Mouse (Mus musculus) adrenal gland, postnatal 0 days (tissue): ENCODE data around the gene Spint4. TPM values are rescaled to one million over a fixed set of nuclear protein-coding genes. Genes with fewer than 3 reads are reported as not detected.

Source experiments
- polyA plus RNA-seq: library from polyadenylated mRNA; unstranded; fragments of >200 nt; fragmentation: Nextera tagmentation; extraction: Ambion mirVana; gene quantifications from 2 replicates; pipeline ENCODE4 v1.2.1, GENCODE M21; 2015

Gene Spint4
- polyA plus RNA-seq: not detected in 2 replicates

GRCm38 (mm10) chr2:164698201-164698600, at the start of gene Spint4:
Spint4 (plus strand) TSS chr2:164698501.

GRCm38 (mm10) chr2:164655858-164656257, 42.4 kb upstream of the Spint4 start, which contains the start of gene Wfdc10:
Wfdc10 (plus strand) TSS chr2:164656046.

DNA sequence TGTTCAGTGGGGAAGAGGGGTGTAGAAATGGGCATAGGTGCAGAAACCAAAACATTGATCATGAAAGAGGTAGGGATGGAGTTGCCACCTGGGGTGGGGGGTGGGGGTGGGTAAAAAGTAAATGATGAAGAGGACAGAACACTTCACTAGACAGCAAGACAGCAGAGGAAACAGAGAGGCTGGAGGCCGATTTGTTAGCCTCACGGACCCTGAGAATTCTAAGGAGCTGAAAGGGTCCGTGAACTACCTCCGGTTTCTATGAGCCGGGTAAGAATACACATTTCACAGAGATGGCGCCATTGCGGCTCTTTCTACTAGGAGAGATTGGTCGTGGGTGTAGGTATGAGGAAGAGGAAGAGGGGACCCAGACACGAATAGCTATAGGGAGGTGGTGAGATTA, 41.8 kb upstream of the Spint4 start, which contains the start of gene Wfdc9:
Gene Wfdc9 (minus strand): TSS at position 101 of the 400 bp plus-strand sequence.

GRCm38 (mm10) chr2:164673987-164674386, 24.3 kb upstream of the Spint4 start, which contains the start of gene Wfdc11:
Wfdc11 (minus strand) TSS chr2:164674087.

GRCm38 (mm10) chr2:164684807-164685206, 13.5 kb upstream of the Spint4 start, which contains the start of gene Wfdc13:
Wfdc13 (plus strand) TSS chr2:164685107.

DNA sequence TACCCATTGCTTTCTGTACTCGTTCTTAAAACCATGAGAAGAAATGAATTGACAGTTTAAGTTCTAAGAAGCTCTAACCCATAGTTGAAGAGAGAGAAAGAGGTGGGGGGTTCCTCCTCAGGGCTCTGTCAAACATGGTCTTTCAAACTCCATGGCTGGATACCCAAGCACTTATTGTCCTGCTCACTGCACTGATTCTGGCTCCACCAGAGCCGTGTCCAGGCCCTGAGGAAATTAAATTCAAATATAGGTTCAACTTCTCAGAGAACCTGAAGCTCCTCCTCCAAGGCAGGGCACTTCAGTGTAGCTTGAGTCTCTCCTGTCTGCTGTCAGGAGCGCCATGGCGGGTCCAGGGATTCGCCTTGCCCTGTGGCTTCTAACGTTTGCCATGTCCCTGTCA, 16.7 kb downstream of the Spint4 start, which contains the start of gene Spint5:
Gene Spint5 (plus strand): TSS at position 301 of the 400 bp plus-strand sequence.

DNA sequence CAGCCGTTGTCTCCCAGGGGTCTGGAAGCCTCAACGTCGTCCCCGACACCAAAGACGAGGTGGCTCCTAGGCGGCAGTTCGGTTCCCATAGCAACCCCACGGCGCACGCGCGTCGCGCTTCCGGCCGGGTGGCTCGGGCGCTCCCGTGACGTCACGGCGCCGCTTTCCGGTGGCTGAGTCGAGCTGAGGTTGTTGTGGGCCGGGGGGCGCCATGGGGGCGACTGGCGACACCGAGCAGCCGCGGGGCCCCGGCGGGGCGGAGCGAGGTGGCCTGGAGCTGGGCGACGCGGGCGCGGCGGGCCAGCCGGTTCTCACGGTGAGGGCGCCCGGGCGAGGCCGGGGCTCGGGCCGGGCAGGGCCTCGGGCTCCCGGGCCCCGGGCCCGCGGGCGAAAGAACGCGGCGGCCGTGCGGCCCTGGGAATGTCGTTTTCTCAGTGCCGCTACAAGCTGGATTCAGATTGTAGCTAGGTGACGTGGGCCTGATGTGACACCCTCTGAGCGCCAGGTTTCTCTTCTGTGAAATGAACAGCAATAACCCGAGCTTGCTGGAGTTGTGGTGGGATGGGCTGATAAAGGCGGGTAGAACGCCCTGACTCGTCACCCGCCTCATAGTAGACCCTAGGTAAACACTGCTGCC, 47.7 kb downstream of the Spint4 start, which contains the start of the genes Wfdc3 and Dnttip1:
Gene Wfdc3 (minus strand): TSS at position 89 of the 637 bp plus-strand sequence.
Gene Dnttip1 (plus strand): TSS at position 141 of the 637 bp plus-strand sequence.

Other genes with a start within 250 kb of the Spint4 start
- 49.8 and 57.1 TPM in 2 replicates for gene Sys1, start 241.5 kb upstream of the Spint4 start, polyA plus RNA-seq
- 16.1 and 24.0 TPM in 2 replicates for gene Gm20458, start 237.5 kb upstream of the Spint4 start, polyA plus RNA-seq
- gene Trp53tg5, start 224.8 kb upstream of the Spint4 start, polyA plus RNA-seq: not detected in 2 replicates
- 7.4 and 25.1 TPM in 2 replicates for gene Dbndd2, start 212.4 kb upstream of the Spint4 start, polyA plus RNA-seq
- gene Pigt, start 201.0 kb upstream of the Spint4 start, polyA plus RNA-seq: 60.4 and 73.4 TPM in 2 replicates
- gene Wfdc2, start 136.1 kb upstream of the Spint4 start, polyA plus RNA-seq: 3.7 and 24.5 TPM in 2 replicates
- not detected in 2 replicates for gene Spint3, start 125.0 kb upstream of the Spint4 start, polyA plus RNA-seq
- gene Wfdc6a, start 113.1 kb upstream of the Spint4 start, polyA plus RNA-seq: 2.2 TPM in 2 replicates
- gene Eppin, start 104.9 kb upstream of the Spint4 start, polyA plus RNA-seq: 0.18 TPM in 1 of 2 replicates, not detected in the other
- gene Wfdc6b, start 85.0 kb upstream of the Spint4 start, polyA plus RNA-seq: not detected in 2 replicates
- gene Wfdc8, start 84.9 kb upstream of the Spint4 start, polyA plus RNA-seq: 0.26 TPM in 1 of 2 replicates, not detected in the other
- not detected in 2 replicates for gene Wfdc16, start 59.7 kb upstream of the Spint4 start, polyA plus RNA-seq
- gene Wfdc10, start 42.5 kb upstream of the Spint4 start, polyA plus RNA-seq: 0.33 TPM in 1 of 2 replicates, not detected in the other
- gene Wfdc9, start 41.9 kb upstream of the Spint4 start, polyA plus RNA-seq: not detected in 2 replicates
- gene Wfdc11, start 24.4 kb upstream of the Spint4 start, polyA plus RNA-seq: not detected in 2 replicates
- gene Wfdc13, start 13.4 kb upstream of the Spint4 start, polyA plus RNA-seq: 0.21 and 0.61 TPM in 2 replicates
- not detected in 2 replicates for gene Spint5, start 16.8 kb downstream of the Spint4 start, polyA plus RNA-seq
- gene Wfdc3, start 47.4 kb downstream of the Spint4 start, polyA plus RNA-seq: 0.30 and 0.70 TPM in 2 replicates
- 52.3 and 62.8 TPM in 2 replicates for gene Dnttip1, start 47.5 kb downstream of the Spint4 start, polyA plus RNA-seq
- 79.0 and 81.0 TPM in 2 replicates for gene Ube2c, start 71.4 kb downstream of the Spint4 start, polyA plus RNA-seq
- gene Tnnc2, start 81.5 kb downstream of the Spint4 start, polyA plus RNA-seq: 19.4 and 89.9 TPM in 2 replicates
- 34.8 and 51.2 TPM in 2 replicates for gene Snx21, start 87.3 kb downstream of the Spint4 start, polyA plus RNA-seq
- 15.9 and 18.7 TPM in 2 replicates for gene Acot8, start 106.4 kb downstream of the Spint4 start, polyA plus RNA-seq
- gene Zswim3, start 106.6 kb downstream of the Spint4 start, polyA plus RNA-seq: 4.1 and 4.6 TPM in 2 replicates
- gene Zswim1, start 124.2 kb downstream of the Spint4 start, polyA plus RNA-seq: 7.9 and 12.0 TPM in 2 replicates
- not detected in 2 replicates for gene Spata25, start 130.0 kb downstream of the Spint4 start, polyA plus RNA-seq
- 120 and 175 TPM in 2 replicates for gene Ctsa, start 134.4 kb downstream of the Spint4 start, polyA plus RNA-seq
- 6.9 and 7.3 TPM in 2 replicates for gene Neurl2, start 135.0 kb downstream of the Spint4 start, polyA plus RNA-seq
- 15.2 and 19.5 TPM in 2 replicates for gene Pltp, start 159.2 kb downstream of the Spint4 start, polyA plus RNA-seq
- gene Pcif1, start 180.8 kb downstream of the Spint4 start, polyA plus RNA-seq: 65.8 and 77.0 TPM in 2 replicates
- gene Zfp335, start 213.3 kb downstream of the Spint4 start, polyA plus RNA-seq: 5.2 and 6.4 TPM in 2 replicates
- gene Mmp9, start 242.3 kb downstream of the Spint4 start, polyA plus RNA-seq: 1.8 and 2.3 TPM in 2 replicates